Mouse (Mus musculus) left cerebral cortex, adult 8-10 months (tissue): ENCODE results near the gene Hspb8. TPM values are rescaled to one million over a fixed set of nuclear protein-coding genes. Genes with fewer than 3 reads are reported as not detected.
"Not testable (repeated sequence)": the region's sequence is repeated elsewhere in the genome, so short reads cannot be mapped to it uniquely, and the experiment has no call there.

ENCODE experiments used
- DNase-seq, 2 experiments: peaks; one replicate each; pipeline ENCODE4 v3.0.0; 2022; ENCODE audit warnings: low spot score in 2 of 2
- total RNA-seq, 4 experiments: library from RNA; stranded (reverse); gene quantifications; 2 replicates each; pipeline ENCODE4 v1.2.4; 2022

The Hspb8 gene
- total RNA-seq, 4 experiments from 2014 or later: 8.3 to 12.4 (median 11.7) TPM

DNA sequence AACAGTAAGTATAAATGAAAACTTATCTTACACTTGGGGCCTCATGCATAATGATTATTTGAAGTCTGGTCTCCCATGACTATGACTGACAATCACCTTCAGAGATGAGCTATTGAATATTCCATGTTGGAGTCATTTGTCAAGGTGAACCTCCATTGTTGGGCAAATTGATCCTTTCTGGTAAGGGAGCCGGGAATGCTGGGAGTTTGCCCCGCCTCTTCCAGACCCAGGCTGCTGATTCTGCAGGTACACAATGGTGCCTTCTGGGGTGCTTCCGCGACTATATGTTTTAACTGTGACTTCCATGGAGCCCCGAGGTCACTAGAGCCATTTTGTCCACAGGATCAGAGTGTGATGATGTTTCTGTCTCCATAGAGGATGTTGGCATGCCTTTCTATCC, 26.6 kb downstream of the Hspb8 start:
- DNase-seq: no peak

GRCm38 (mm10) chr5:116392603-116393002, 30.1 kb downstream of the Hspb8 start:
- no peak for DNase-seq

GRCm38 (mm10) chr5:116389856-116390542, 32.7 kb downstream of the Hspb8 start:
- peak in 1 of 2 experiments; percentile 25 for DNase-seq

- DNase-seq: no peak
These were observed 33.3 kb downstream of the Hspb8 start for GRCm38 (mm10) chr5:116389321-116389720.

DNA sequence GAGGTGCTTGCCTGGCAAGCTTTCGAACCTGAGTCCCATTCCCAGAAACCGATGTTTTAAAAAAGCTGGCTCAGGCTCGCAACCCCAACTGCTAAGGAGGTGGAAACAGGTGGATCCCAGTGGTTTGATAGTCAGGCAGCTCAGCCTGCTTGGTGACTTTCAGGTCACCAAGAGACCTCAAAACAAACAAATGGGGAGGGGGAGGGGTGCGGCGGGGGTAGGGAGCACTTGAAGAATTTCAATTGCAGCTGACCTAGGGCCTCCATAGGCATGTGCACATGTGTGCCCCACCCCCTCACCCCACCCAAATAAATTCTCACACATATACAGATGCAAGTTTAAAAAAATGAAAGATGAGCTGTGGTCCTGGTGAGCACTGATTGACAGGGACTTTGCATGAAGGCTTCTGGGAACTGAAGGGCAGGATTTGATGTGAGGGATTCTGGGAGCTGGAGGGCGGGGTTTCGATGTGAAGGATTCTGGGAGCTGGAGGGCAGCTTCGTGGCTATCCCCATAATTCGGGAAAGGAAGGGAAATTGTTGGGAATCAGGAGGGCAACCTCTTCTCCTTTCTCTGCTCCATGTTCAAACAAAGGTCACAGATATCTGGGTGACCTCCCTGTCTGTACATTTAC, 35.2 kb downstream of the Hspb8 start:
- DNase-seq: no peak

GRCm38 (mm10) chr5:116386020-116386419, 36.6 kb downstream of the Hspb8 start:
- DNase-seq: peak in 1 of 2 experiments; percentile 43

- not testable (repeated sequence) for DNase-seq
These were observed 40.0 kb downstream of the Hspb8 start for GRCm38 (mm10) chr5:116382646-116383045.

- DNase-seq: no peak
These were observed 40.9 kb downstream of the Hspb8 start for GRCm38 (mm10) chr5:116381726-116382125.

GRCm38 (mm10) chr5:116381217-116381616, 41.4 kb downstream of the Hspb8 start:
- DNase-seq: no peak

- no peak for DNase-seq
These were observed 42.3 kb downstream of the Hspb8 start for GRCm38 (mm10) chr5:116380384-116380783.

GRCm38 (mm10) chr5:116378872-116379271, 43.8 kb downstream of the Hspb8 start:
- no peak for DNase-seq

DNA sequence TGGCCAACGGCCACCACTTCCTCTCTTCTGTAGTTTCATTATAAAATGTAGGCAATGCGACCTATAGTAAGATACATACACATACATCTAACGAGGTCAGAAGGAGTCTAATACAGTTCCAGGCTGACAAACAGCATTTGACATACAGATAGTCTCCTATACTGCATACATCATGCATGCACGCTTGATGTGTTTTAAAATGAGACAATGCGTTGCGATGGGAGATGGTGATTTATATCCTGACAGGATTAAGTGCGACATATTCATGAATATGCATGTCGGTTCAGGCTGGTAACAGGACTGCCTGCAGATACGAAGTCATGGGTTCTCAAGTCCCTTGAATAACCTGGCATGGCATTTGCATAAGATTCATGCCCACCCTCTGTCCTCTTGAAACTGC, 54.7 kb downstream of the Hspb8 start:
- DNase-seq: no peak

GRCm38 (mm10) chr5:116366889-116367682, 55.6 kb downstream of the Hspb8 start:
- DNase-seq: no peak

- DNase-seq: no peak
These were observed 61.3 kb downstream of the Hspb8 start for GRCm38 (mm10) chr5:116361342-116361741.

GRCm38 (mm10) chr5:116360751-116361150, 61.9 kb downstream of the Hspb8 start:
- DNase-seq: no peak

Other genes with a start within 250 kb of the Hspb8 start
- gene Ccdc60, start 133.9 kb downstream of the Hspb8 start, total RNA-seq: under 1 TPM; 0.21 to 0.44 (median 0.31) TPM
- gene Srrm4, start 169.0 kb upstream of the Hspb8 start, total RNA-seq: 10 to 100 TPM; 23.7 to 26.4 (median 24.6) TPM